Mouse (Mus musculus) ES-Bruce4 (cell line): ENCODE results near the gene Tbc1d10c. TPM values are rescaled to one million over a fixed set of nuclear protein-coding genes. Genes with fewer than 3 reads are reported as not detected.
A peak's percentile ranks its signal among the peaks of the same experiment; 100 is the strongest.

Source experiments
- H3K27ac ChIP-seq: 2 replicates; pipeline ENCODE4 v1.5.1; 2012; ENCODE audit warnings: low read length, inconsistent platforms; ENCODE audit not compliant: insufficient read depth
- H3K27me3 ChIP-seq: 2 replicates; pipeline ENCODE4 v1.6.1; 2012; ENCODE audit warnings: mild to moderate bottlenecking, low read length, inconsistent platforms; ENCODE audit not compliant: control insufficient read depth, poor library complexity, insufficient read depth, severe bottlenecking
- H3K36me3 ChIP-seq: 2 replicates; pipeline ENCODE4 v1.6.1; 2012; ENCODE audit warnings: inconsistent platforms, mild to moderate bottlenecking, low read length, moderate library complexity; ENCODE audit not compliant: control insufficient read depth, poor library complexity, insufficient read depth, severe bottlenecking
- H3K4me1 ChIP-seq: one replicate; pipeline ENCODE4 v1.8.1; 2011; ENCODE audit warnings: low read length; ENCODE audit not compliant: control insufficient read depth, insufficient read depth
- H3K4me3 ChIP-seq: 2 replicates; pipeline ENCODE4 v1.5.1; 2011; ENCODE audit warnings: low read depth, mild to moderate bottlenecking, low read length
- H3K9ac ChIP-seq: 2 replicates; pipeline ENCODE4 v1.6.1; 2012; ENCODE audit warnings: low read depth, mild to moderate bottlenecking, inconsistent platforms; ENCODE audit not compliant: poor library complexity, severe bottlenecking
- H3K9me3 ChIP-seq: replicated peaks from 2 replicates; pipeline ENCODE4 v1.6.1; 2012; ENCODE audit warnings: mild to moderate bottlenecking, low read length, inconsistent platforms; ENCODE audit not compliant: control insufficient read depth, poor library complexity, insufficient read depth, severe bottlenecking
- CTCF ChIP-seq: IDR thresholded peaks from one replicate; pipeline ENCODE4 v1.8.1; 2011; ENCODE audit warnings: low read depth, low read length
- EP300 ChIP-seq: IDR thresholded peaks from 2 replicates; pipeline ENCODE4 v1.6.1; 2011; ENCODE audit warnings: low read depth, low read length; ENCODE audit not compliant: insufficient read depth
- POLR2A ChIP-seq: IDR thresholded peaks from one replicate; pipeline ENCODE4 v1.8.1; 2011; ENCODE audit warnings: low read length; ENCODE audit not compliant: insufficient read depth
- polyA plus RNA-seq: library from polyadenylated mRNA; stranded (reverse); fragments of >200 nt; gene quantifications from 2 replicates; pipeline ENCODE4 v1.2.4, GENCODE M21; 2011; ENCODE audit warnings: low read depth; ENCODE audit not compliant: missing spikeins, insufficient read depth, insufficient read length

Tbc1d10c gene
- 1.2 TPM in 2 replicates for polyA plus RNA-seq

DNA sequence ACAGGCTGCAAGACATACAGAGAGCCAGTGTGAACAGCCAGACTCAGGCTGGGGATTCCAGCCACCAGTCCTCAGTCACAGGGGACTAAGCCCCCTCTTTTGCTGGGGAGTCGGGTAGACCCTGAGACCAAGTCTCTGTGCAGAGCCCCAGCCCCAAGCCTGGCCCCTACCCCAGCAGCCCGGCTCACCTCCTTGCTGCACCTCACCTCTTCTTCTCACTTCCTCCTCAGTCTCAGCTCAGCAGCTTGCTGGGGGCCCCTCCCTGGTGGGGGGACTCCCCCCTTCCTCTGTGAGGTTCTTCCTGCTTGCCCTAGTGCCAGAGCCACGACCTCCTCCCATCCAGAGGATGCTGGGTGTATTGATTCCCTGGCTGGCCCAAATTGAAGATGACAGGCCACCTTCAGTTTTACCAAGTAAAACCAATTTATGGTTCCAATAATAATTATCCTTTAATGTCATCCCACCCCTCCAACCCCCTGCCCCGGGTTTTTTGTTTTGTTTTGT is at the start of gene Tbc1d10c:
TSS of gene Tbc1d10c (minus strand) at position 454 of the 504 bp plus-strand sequence.
- Histone ChIP-seq H3K9me3 (no peaks in the 10 kb centered on the region), H3K36me3 (peaks cover 27% of the 10 kb centered on the region), H3K27ac (peak within 1 kb of the TSS; percentile 88), H3K27me3 (no peaks in the 10 kb centered on the region), H3K4me1 (no peaks in the 10 kb centered on the region), H3K9ac (peak within 1 kb of the TSS; percentile 97), H3K4me3 (peak within 1 kb of the TSS; percentile 90)
- TF ChIP-seq CTCF (no peak), EP300 (no peak), POLR2A (no peak)

DNA sequence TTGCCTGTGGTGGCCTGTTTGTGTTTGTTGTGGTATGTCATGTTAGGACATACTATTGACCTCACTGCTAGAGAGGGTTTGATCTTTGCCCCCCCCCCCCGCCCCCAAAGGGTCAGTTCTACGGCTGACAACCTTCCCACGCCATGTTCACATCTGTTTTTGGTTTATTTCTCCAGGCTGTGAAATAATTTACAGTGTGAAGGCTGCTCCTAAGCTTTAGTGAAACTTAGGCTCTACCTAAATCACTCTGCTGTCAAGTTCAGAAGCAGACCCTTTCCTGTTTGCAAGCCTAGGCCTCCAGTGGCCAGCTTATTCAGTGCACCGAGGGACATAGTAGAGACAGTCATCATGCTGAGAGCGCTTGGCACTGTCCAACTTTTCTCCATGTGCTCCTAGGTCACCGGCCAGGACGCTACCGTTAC is 49.2 kb upstream of the Tbc1d10c start:
- Histone ChIP-seq H3K9me3 (no peaks in the 10 kb centered on the region), H3K9ac (no peak overlapping the region), H3K27me3 (no peaks in the 10 kb centered on the region), H3K36me3 (no peaks in the 10 kb centered on the region), H3K4me1 (no peaks in the 10 kb centered on the region), H3K27ac (no peak overlapping the region), H3K4me3 (no peak overlapping the region)
- TF ChIP-seq EP300 (no peak), POLR2A (no peak), CTCF (no peak)

DNA sequence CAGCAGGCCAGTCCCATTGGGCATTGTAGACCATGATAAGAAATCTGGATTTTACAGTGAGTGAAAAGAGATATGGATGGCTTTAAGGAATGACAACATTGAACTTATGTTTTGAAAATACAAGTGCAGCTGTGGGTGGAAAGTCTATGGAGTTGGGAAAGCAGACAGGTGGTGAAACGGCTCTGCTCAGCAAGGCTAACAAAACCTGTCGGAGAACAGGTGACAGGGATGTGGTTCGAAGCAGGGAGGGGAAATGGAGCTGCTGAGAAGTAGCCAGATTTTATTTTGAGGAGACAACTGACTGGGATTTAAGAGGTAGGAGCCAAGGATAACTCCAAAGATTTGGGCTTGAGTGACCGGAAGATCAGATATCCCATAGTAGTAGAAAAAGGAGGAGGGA is 43.5 kb upstream of the Tbc1d10c start:
- Histone ChIP-seq H3K9me3 (no peaks in the 10 kb centered on the region), H3K27ac (no peak overlapping the region), H3K36me3 (no peaks in the 10 kb centered on the region), H3K9ac (no peak overlapping the region), H3K4me1 (no peaks in the 10 kb centered on the region), H3K4me3 (no peak overlapping the region), H3K27me3 (no peaks in the 10 kb centered on the region)
- TF ChIP-seq CTCF: no peak
- no peak for TF ChIP-seq POLR2A
- no peak for TF ChIP-seq EP300

- TF ChIP-seq POLR2A: no peak
- no peak for TF ChIP-seq EP300
- TF ChIP-seq CTCF: no peak
- no peaks in the 10 kb centered on the region for H3K9me3 ChIP-seq
- no peak overlapping the region for H3K4me3 ChIP-seq
- H3K36me3 ChIP-seq: no peaks in the 10 kb centered on the region
- no peaks in the 10 kb centered on the region for H3K4me1 ChIP-seq
- H3K27ac ChIP-seq: no peak overlapping the region
- H3K9ac ChIP-seq: no peak overlapping the region
- H3K27me3 ChIP-seq: no peaks in the 10 kb centered on the region
Observed at GRCm38 (mm10) chr19:4232651-4233050, 41.6 kb upstream of the Tbc1d10c start.

DNA sequence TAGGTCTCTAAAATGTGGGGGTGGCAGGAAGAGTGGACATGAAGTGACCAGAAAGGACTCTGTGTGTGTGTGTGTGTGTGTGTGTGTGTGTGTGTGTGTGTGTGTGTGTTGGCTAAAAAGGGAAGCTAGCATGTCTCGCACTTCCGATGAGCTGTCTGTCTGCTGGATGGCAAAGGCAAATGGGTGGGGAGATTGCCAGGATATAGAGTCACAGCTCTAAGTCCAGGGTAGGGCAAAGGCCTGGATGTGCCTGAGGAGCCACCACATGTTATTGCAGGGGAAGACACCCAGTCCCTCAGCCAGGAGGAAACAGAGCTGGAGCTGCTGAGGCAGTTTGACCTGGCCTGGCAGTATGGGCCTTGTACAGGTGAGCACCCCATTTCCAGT is 41.1 kb upstream of the Tbc1d10c start:
- peak overlapping the region; percentile 96 for H3K4me3 ChIP-seq
- H3K9me3 ChIP-seq: no peaks in the 10 kb centered on the region
- H3K36me3 ChIP-seq: no peaks in the 10 kb centered on the region
- H3K4me1 ChIP-seq: no peaks in the 10 kb centered on the region
- TF ChIP-seq POLR2A: no peak
- H3K27me3 ChIP-seq: no peaks in the 10 kb centered on the region
- H3K9ac ChIP-seq: 0 out of 2 replicates have a peak overlapping the region, but pooled peaks have one; percentile 41
- no peak overlapping the region for H3K27ac ChIP-seq

DNA sequence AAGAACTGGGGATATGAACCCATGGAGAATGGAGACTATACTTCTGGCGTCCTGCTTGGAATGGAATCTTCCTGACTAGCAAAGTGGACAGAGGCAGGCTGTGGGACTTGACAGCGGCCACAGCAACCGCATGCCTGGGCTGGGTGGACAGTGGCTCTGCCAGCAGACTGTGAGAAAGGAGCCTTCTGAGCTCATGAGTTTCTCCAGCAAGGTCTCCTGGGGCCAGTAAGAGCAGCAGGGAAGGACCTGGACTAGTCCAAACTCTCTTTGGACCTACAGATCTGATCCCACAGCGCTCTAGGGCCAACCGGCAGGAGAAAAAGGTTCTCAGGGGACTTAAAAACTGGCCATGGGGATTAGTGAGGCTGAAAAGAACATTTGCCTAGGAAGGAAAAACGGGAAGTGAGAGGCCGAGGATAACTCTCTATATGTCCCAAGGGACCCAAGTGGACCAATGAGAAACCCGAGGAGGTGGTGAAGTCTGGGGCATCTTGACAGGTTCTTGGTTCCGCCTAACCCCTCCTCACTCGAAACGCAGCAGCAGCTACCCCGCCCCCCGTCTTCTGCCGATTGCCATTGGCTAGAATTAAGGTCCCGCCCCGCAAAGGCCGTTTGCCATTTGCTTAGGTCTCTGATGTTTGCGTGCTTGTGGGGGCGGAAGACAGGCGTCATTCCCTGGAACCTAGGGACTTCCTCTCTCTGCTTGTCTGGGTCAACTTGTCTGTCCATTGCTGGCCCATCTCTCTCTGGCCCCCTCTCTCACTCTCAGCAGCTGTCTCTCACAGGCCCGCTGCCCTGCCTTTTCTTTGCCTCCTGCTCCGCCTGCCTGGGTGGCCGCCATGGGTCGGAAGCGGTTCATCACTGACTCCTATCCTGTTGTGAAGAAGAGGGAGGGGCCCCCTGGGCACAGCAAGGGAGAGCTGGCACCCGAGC is 40.4 kb upstream of the Tbc1d10c start, which contains the start of gene Pold4:
TSS of gene Pold4 (plus strand) at position 647 of the 933 bp plus-strand sequence.
- no peaks in the 10 kb centered on the region for H3K4me1 ChIP-seq
- peak within 1 kb of the TSS; percentile 96 for H3K4me3 ChIP-seq
- peak within 1 kb of the TSS; percentile 41; the same call in 1 of the 2 replicates for H3K9ac ChIP-seq
- TF ChIP-seq CTCF: no peak
- TF ChIP-seq EP300: no peak
- no peak for TF ChIP-seq POLR2A
- no peaks in the 10 kb centered on the region for H3K27me3 ChIP-seq
- H3K9me3 ChIP-seq: no peaks in the 10 kb centered on the region
- H3K27ac ChIP-seq: no peak within 1 kb of the TSS
- no peaks in the 10 kb centered on the region for H3K36me3 ChIP-seq
